Mouse (Mus musculus) CH12.LX (cell line): Measurements from ENCODE around the gene Aff3.

Source experiments
- CTCF ChIP-seq, 2 experiments: IDR thresholded peaks in 1 of 2; conservative IDR thresholded peaks in 1 of 2; 2 replicates each; pipeline ENCODE4 v1.5.1; 2011 to 2012; ENCODE audit warnings: low read depth in 2 of 2, low read length in 2 of 2, improper control_type of control experiment in 1 of 2, inconsistent platforms in 1 of 2, mild to moderate bottlenecking in 1 of 2, moderate library complexity in 1 of 2
- KAT2A ChIP-seq: IDR thresholded peaks from 2 replicates; pipeline ENCODE4 v1.6.1; 2012; ENCODE audit warnings: low read length, improper control_type of control experiment, inconsistent platforms; ENCODE audit not compliant: insufficient replicate concordance
- MAFK ChIP-seq: IDR thresholded peaks from 2 replicates; pipeline ENCODE4 v1.6.1; 2011; ENCODE audit warnings: low read length, improper control_type of control experiment; ENCODE audit not compliant: insufficient replicate concordance
- NRF1 ChIP-seq: IDR thresholded peaks from 2 replicates; pipeline ENCODE4 v1.6.1; 2014; ENCODE audit warnings: low read depth, mild to moderate bottlenecking, inconsistent platforms, low read length, improper control_type of control experiment, moderate library complexity
- POLR2A ChIP-seq: IDR thresholded peaks from 2 replicates; pipeline ENCODE4 v1.6.1; 2011; ENCODE audit warnings: low read depth, mild to moderate bottlenecking, improper control_type of control experiment, low read length
- ZKSCAN1 ChIP-seq: IDR thresholded peaks from 2 replicates; pipeline ENCODE4 v1.6.1; 2012; ENCODE audit warnings: low read depth, inconsistent platforms, low read length, improper control_type of control experiment, borderline replicate concordance

- TF ChIP-seq CTCF (conservative IDR thresholded peaks at IDR 0.05 in 1 of 2, IDR thresholded peaks at IDR 0.05 in 1 of 2; ENCODE audit: low read depth in 2 of 2, low read length in 2 of 2) (no peak), MAFK (no peak), POLR2A (no peak), ZKSCAN1 (no peak), KAT2A (no peak), NRF1 (no peak)
Observed at GRCm38 (mm10) chr1:38261076-38261475, 403.7 kb downstream of the Aff3 start.
